Mouse (Mus musculus): ENCODE results near the gene Deup1.

The Deup1 gene

DNA sequence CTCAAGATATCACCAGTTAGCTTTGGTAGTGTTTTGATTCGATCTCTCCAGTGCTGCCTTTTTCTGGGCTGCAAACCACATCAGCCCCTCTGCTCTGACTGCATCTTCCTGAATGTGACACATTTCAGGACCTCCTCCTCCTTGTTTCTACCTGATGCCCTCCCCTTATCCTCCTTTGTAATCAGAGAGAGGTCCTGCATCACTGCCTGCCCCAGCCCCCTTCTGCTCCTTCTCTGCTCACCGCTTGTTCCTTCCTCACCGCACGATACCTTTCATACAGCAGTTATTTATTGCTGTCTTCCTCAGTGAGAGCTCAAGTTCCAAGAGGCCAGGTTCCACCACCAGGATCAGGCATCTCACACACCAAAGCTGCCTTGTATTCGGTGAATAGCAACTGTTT is 96.5 kb downstream of the Deup1 start:
- no peak for DNase-seq

DNA sequence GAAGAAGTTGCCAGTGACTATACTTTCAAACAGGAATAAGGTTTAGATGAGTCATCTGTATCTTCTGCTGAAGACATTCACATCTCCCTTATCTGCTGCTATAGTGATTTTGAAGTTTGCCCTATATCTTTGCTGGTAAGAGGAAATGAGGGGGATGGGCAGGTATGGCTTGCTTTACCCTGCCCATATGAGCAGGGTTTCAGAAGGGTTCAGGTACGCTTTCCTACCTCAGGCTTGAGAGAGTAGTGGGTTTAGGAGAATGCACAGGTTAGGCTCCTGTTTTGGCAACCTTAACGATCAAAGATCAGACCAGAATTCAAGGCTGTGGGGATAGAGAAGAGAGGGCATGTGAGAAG is 97.8 kb downstream of the Deup1 start:
- DNase-seq: no peak

DNA sequence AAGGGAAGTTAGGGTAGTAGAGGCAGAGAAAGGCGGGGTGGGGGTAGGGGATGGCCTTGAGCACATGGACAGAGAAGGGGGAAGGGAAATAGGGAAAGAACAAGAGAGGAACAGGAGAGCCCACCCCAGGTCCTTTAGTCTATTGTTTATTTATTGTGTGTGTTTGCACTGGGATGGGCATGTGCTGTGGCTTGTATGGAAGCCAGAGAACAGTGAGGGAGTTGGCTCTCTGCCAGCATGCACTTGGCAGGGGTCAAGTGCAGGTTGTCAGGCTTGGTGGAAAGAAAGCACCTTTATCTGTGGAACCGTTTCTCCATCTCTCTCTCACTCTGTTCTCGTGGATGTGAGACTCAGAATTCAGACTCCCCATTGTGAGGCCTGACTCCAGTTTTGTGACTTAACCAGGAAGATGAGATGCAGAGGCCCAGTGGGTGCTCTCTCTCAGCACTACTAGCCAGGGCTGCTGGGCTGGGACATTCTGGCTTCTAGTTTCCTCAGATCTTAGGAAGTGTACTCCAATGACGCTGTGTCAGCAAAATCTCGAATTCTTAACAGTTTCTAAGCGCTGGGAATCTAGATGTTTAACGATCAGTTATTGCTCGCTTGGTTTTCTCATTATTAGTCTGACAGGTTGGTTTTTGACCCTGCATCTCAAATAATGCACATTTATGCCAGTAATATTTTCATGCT is 98.3 kb downstream of the Deup1 start:
- no peak for DNase-seq

DNA sequence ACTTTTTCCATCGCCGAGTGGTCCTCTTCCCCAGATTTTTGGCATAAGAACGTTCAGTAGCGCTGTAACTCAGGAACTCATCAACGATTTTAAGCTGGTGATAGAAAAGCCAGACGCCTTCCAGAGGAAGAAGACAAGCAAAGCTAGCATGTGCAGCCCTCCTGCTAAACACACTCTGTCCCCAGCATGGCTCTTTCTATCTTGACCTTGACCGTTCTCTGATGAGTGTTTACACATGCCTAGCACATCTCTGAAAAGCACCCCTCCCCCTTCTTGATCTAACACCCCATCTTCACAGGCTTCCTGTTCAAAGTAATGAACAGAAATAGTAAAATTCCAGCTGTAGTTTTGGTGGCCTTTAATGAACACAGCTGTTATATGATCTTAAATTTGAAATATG is 99.4 kb downstream of the Deup1 start:
- no peak for DNase-seq

DNA sequence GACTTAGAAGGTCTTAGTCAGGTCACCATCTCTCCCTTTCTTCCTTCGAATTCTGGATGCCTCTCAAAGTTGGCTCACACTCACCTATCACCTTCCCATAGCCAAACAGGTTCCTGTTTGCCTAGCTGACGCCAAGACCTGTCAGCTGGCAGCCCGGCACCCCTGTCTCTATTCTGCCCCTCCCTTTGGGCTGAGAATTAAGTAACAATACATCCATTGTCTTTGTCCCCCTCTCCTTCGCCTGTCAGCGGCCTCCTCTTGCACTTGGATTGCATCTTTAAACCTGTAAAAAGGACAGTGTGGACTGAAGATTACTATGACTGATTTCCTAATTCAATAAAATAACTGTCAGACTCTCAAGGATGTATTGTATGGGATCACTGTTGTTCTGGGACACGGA is 99.9 kb downstream of the Deup1 start:
- no peak for DNase-seq

DNA sequence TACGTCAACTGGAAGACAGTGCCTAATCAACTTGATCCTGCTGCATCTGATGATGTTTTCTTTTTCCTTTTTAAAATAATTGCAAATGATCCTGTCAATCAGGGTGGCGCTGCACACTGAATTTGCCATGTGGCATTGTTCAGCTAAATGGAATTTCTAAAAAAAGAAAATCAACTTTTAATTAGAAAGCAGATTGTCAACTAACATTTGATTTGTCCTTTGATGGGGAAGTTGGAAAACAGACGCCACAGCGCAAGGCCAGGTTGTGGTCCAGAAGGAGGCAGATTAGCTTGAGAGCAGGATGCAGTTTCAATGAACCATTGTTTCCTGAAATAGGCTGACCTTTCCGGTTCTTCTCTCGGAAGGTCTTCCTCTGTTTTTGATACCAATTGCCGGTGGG is 101.2 kb downstream of the Deup1 start:
- DNase-seq: no peak

DNA sequence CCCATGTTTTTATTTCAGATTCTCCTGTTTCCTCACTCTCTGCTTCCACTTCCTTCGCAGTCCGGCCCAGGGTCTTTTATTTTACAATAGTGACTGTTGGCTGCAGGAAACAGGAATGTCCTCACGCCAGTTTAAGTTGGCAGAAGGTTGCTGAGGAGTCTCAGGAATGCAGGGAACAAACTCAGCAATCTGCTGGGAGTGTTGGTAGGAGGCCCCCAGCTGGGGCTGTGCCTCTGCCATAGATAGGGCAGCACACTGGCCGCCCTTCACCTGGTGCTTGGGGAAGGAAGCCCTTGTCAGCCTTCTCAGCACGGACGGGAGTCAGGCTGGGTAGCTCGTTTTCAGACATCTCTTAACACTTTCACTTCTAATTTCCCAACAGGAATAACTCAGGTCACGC is 102.5 kb downstream of the Deup1 start:
- DNase-seq: no peak

DNA sequence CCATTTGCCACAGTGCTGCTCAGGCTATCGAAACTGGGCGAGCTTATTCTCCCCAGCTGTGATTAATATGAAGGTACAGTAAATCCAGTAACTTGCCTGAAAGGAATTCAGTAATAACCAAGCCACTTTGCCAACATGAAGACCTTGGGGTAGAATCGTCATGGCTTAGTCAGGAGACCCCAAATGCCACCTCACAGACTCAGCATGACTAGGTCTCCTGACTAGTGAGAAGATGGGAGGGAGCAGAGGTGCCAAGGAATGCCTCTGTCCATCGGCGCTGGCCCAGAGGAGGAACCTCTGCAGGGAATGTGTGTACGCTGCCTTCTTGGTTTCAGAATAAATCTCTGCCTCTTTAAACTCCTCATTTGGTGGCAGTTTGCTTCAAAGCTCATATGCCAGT is 104.1 kb downstream of the Deup1 start:
- no peak for DNase-seq

DNA sequence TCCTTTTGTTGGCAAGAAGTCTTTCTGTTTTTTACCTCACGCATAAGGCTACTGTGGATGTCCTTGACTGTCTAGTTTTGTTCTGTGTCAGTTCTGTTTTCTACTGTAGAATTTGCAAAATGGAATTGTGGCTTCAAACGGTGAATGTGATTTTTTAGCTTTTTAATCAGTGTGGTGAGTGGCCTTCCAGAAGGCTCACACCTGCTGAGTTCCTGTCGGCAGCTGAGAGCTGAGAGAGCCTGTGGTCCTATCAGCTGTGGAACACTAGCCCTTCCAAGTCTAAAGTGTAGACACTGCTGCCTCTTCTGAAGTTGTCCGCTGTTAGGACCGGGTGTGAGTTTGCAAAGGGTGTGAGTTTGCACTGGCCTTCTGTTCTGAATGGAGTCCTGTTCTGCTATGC is 104.8 kb downstream of the Deup1 start:
- no peak for DNase-seq

DNA sequence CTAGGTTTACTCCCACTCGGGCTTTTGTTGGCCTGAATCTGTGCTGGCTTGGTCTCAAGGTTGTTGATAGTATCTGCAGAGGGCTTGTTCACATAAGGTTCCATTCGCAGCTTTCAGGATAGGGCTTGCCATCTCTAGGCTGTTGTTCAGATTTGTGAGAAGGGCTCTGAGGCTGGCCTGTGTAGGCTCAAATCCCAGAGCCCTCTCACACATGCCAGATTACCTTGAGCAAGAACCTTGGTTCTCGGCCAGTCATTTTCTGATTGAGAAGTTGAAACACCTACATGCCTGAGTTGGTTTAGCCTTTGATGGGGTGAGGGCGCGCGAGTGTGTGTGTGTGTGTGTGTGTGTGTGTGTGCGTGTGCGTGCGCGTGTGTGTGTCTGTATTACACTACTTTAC is 105.4 kb downstream of the Deup1 start:
- DNase-seq: no peak

DNA sequence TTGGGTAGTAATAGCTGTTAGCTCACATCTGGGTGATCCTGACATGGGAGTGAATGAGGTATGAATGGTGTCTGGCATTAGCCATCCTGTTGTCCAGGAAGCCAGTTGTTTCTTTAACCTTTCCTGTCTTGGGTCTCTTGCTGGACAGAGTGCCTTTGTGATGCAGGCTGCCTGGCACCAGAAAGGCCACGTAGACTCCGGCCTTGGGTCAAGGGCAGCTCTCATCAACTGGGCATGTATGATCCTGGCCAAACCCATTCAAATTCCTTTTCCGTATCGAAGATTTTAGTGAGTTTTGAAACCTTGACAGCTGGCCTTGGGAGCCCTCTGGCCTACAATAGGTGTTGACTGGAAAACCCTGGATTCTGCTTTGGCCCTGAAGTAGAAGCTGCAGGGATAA is 109.8 kb downstream of the Deup1 start:
- DNase-seq: no peak

DNA sequence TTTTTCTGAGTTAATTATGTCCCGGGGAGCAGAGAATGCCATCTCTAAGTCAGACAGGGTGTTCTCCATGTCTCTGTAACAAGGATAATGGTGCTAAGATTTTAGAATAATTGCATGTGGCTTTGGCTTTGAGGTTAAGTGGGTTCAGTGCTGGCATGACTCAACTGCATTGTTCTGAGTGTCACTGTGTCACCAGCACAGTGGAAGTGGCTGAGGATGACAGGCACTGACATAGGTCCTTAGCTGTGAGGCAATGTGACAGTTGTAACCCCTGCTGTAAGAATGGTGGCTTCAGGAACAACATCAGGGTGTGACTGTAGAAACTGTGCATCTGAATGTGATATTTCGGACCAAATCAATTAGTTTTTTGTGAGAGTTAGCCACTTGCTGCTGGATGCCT is 111.7 kb downstream of the Deup1 start:
- DNase-seq: no peak

DNA sequence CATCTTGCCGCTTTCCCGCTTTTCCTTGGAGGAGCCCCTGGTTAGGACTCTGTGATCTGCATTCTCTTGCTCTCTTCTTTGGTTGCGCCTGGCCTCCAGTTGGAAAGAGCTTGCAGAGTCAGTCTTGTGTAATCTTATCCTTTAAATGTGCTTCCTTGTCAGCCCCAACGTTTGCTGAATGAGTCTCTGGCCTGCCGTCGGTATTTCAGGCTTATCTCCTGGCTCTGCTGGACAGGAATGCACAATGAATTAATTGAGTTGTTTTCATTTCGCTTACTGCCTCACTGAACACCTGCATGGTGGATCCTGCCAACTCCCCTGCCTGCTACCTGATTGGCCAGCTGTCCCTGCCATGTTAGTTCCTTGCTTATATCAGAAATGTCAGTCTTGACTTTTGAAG is 114.8 kb downstream of the Deup1 start:
- no peak for DNase-seq

DNA sequence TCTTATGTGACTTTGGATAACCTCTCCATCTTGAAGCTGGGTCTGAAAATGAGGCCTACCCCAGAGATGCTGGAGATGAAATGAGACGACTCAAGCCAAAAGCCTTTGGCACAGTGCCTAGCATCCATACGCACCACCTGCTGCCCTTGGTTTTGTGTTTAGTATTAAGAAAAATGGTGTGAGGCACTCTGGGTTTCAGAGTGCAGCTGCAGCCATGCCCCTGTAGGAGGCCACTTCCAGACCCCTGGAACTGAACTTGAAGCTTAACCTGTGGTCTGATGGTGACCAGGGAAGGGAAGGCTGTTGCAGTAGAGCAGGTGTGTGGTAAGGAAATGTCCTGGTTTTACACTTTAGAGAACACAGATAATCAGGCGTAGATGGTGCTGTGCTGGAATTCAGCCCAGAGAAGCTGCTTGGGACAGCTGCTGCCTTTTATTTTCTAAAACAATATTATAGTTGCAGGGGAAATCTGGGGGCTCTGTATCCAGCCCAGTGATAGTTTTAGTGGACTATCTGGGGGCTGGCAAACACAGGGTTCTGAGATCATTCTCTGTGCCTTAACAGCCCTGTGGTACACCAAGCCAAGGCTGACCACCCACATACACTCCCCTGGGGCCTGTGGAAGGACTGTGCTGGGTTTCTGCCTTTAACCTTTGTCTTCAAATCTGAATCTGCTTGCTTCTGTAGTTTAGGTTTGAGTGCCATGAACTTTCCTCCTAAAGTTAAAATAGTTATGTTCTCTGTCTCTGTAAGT is 117.0 kb downstream of the Deup1 start:
- no peak for DNase-seq

All from right cerebral cortex, adult 18-20 months (tissue).